Mouse (Mus musculus) embryonic facial prominence, embryonic 13.5 days (tissue): ENCODE measurements around the gene Siah1a. TPM values are rescaled to one million over a fixed set of nuclear protein-coding genes. Genes with fewer than 3 reads are reported as not detected.
A peak's percentile ranks its signal among the peaks of the same experiment; 100 is the strongest.

Experiments
- ATAC-seq: fragments of 200-750 bp; cut with Nextera tagmentation; 2 replicates; pipeline ENCODE4 v1.8.0; 2017; ENCODE audit warnings: low read depth; ENCODE audit not compliant: insufficient number of reproducible peaks, insufficient read depth, low FRiP score, low TSS enrichment
- H3K27ac ChIP-seq: fragments of 300-500 bp; sonication (generic); 2 replicates; pipeline ENCODE4 v1.5.1; 2015; ENCODE audit warnings: moderate library complexity, mild to moderate bottlenecking, inconsistent platforms
- H3K27me3 ChIP-seq: fragments of 300-500 bp; sonication (generic); 2 replicates; pipeline ENCODE4 v1.6.1; 2015; ENCODE audit warnings: mild to moderate bottlenecking, inconsistent platforms
- H3K36me3 ChIP-seq: fragments of 300-500 bp; sonication (generic); 2 replicates; pipeline ENCODE4 v1.6.1; 2015; ENCODE audit warnings: mild to moderate bottlenecking, inconsistent platforms
- H3K4me1 ChIP-seq: fragments of 300-500 bp; sonication (generic); 2 replicates; pipeline ENCODE4 v1.6.1; 2015; ENCODE audit warnings: inconsistent platforms
- H3K4me2 ChIP-seq: fragments of 300-500 bp; sonication (generic); 2 replicates; pipeline ENCODE4 v1.6.1; 2015; ENCODE audit warnings: moderate library complexity, mild to moderate bottlenecking, inconsistent platforms
- H3K4me3 ChIP-seq: fragments of 300-500 bp; sonication (generic); 2 replicates; pipeline ENCODE4 v1.5.1; 2015; ENCODE audit warnings: mild to moderate bottlenecking, inconsistent platforms
- H3K9ac ChIP-seq: fragments of 300-500 bp; sonication (generic); 2 replicates; pipeline ENCODE4 v1.6.1; 2015; ENCODE audit warnings: mild to moderate bottlenecking, inconsistent platforms
- H3K9me3 ChIP-seq: fragments of 300-500 bp; sonication (generic); 2 replicates; pipeline ENCODE4 v1.6.1; 2016; ENCODE audit warnings: inconsistent platforms
- WGBS: fragments of 180-500 bp; shearing (Covaris S2); methylation state at CpG from one replicate; pipeline ENCODE4 v1.1.7; 2015; ENCODE audit warnings: mixed read lengths; 5-methylcytosine and 5-hydroxymethylcytosine counted together
- polyA plus RNA-seq: library from polyadenylated mRNA; unstranded; fragments of >200 nt; fragmentation: Nextera tagmentation; extraction: Ambion mirVana; gene quantifications from 2 replicates; pipeline ENCODE4 v1.2.1, GENCODE M21; 2015

The Siah1a gene
- polyA plus RNA-seq, 1 experiment from 2014 or later = 59.0 TPM

- Histone ChIP-seq H3K4me1 (peaks cover 23% of the 10 kb centered on the region), H3K4me3 (no peak overlapping the region), H3K36me3 (no peaks in the 10 kb centered on the region), H3K27ac (no peak overlapping the region), H3K27me3 (no peaks in the 10 kb centered on the region), H3K4me2 (no peak overlapping the region), H3K9me3 (no peaks in the 10 kb centered on the region), H3K9ac (no peak overlapping the region)
- ATAC-seq = no peak
- 81% methylated on average over 7 of the region's 7 CpGs for WGBS
These were observed 3.0 kb downstream of the Siah1a start for GRCm38 (mm10) chr8:86742605-86743345.

GRCm38 (mm10) chr8:86741627-86742026, 4.1 kb downstream of the Siah1a start:
- no peak overlapping the region for H3K27ac ChIP-seq
- no peak overlapping the region for H3K4me3 ChIP-seq
- no peaks in the 10 kb centered on the region for H3K9me3 ChIP-seq
- no peak overlapping the region for H3K4me2 ChIP-seq
- ATAC-seq = no peak
- peaks cover 24% of the 10 kb centered on the region for H3K4me1 ChIP-seq
- no peaks in the 10 kb centered on the region for H3K36me3 ChIP-seq
- no peaks in the 10 kb centered on the region for H3K27me3 ChIP-seq
- no peak overlapping the region for H3K9ac ChIP-seq

- H3K4me1 ChIP-seq = peaks cover 27% of the 10 kb centered on the region
- no peak for ATAC-seq
- no peak overlapping the region for H3K27ac ChIP-seq
- H3K9me3 ChIP-seq = no peaks in the 10 kb centered on the region
- H3K4me3 ChIP-seq = no peak overlapping the region
- no peak overlapping the region for H3K9ac ChIP-seq
- no peak overlapping the region for H3K4me2 ChIP-seq
- H3K27me3 ChIP-seq = no peaks in the 10 kb centered on the region
- H3K36me3 ChIP-seq = no peaks in the 10 kb centered on the region
These were observed 4.8 kb downstream of the Siah1a start for GRCm38 (mm10) chr8:86740899-86741298.

- 28% methylated on average over 3 of the region's 3 CpGs for WGBS
- no peak for ATAC-seq
These were observed 10.2 kb downstream of the Siah1a start for GRCm38 (mm10) chr8:86735446-86736111.

GRCm38 (mm10) chr8:86734954-86735353, 10.8 kb downstream of the Siah1a start:
- Histone ChIP-seq H3K4me2 (no peak overlapping the region), H3K4me3 (no peak overlapping the region), H3K27me3 (no peaks in the 10 kb centered on the region), H3K4me1 (peaks cover 32% of the 10 kb centered on the region), H3K9me3 (no peaks in the 10 kb centered on the region), H3K27ac (no peak overlapping the region), H3K9ac (no peak overlapping the region), H3K36me3 (no peaks in the 10 kb centered on the region)
- WGBS = 74% methylated on average over 1 of the region's 1 CpGs
- ATAC-seq = no peak

More at GRCm38 (mm10) chr8:86735446-86736111, 10.2 kb downstream of the Siah1a start:
- H3K4me3 ChIP-seq = no peak overlapping the region
- H3K9ac ChIP-seq = no peak overlapping the region
- no peak overlapping the region for H3K4me2 ChIP-seq
- H3K4me1 ChIP-seq = peaks cover 29% of the 10 kb centered on the region
- H3K36me3 ChIP-seq = no peaks in the 10 kb centered on the region
- no peaks in the 10 kb centered on the region for H3K27me3 ChIP-seq
- no peak overlapping the region for H3K27ac ChIP-seq
- no peaks in the 10 kb centered on the region for H3K9me3 ChIP-seq

GRCm38 (mm10) chr8:86734171-86734570, 11.6 kb downstream of the Siah1a start:
- Histone ChIP-seq H3K4me2 (no peak overlapping the region), H3K4me1 (peaks cover 32% of the 10 kb centered on the region), H3K27ac (no peak overlapping the region), H3K9me3 (no peaks in the 10 kb centered on the region), H3K36me3 (no peaks in the 10 kb centered on the region), H3K27me3 (no peaks in the 10 kb centered on the region), H3K9ac (no peak overlapping the region), H3K4me3 (no peak overlapping the region)
- ATAC-seq = no peak
- WGBS = 81% methylated on average over 4 of the region's 4 CpGs

GRCm38 (mm10) chr8:86730860-86731259, 14.9 kb downstream of the Siah1a start:
- no peak overlapping the region for H3K4me3 ChIP-seq
- no peak for ATAC-seq
- no peak overlapping the region for H3K4me2 ChIP-seq
- H3K4me1 ChIP-seq = peaks cover 33% of the 10 kb centered on the region
- 97% methylated on average over 1 of the region's 1 CpGs for WGBS
- H3K9ac ChIP-seq = no peak overlapping the region
- no peaks in the 10 kb centered on the region for H3K27me3 ChIP-seq
- H3K27ac ChIP-seq = no peak overlapping the region
- no peaks in the 10 kb centered on the region for H3K9me3 ChIP-seq
- peaks cover 7% of the 10 kb centered on the region for H3K36me3 ChIP-seq

GRCm38 (mm10) chr8:86730303-86730702, 15.4 kb downstream of the Siah1a start:
- 46% methylated on average over 3 of the region's 3 CpGs for WGBS
- H3K4me1 ChIP-seq = peaks cover 28% of the 10 kb centered on the region
- H3K9me3 ChIP-seq = no peaks in the 10 kb centered on the region
- peaks cover 8% of the 10 kb centered on the region for H3K36me3 ChIP-seq
- no peak overlapping the region for H3K4me2 ChIP-seq
- no peaks in the 10 kb centered on the region for H3K27me3 ChIP-seq
- H3K27ac ChIP-seq = no peak overlapping the region
- H3K4me3 ChIP-seq = no peak overlapping the region
- H3K9ac ChIP-seq = no peak overlapping the region
- ATAC-seq = no peak

GRCm38 (mm10) chr8:86728224-86728950, 17.3 kb downstream of the Siah1a start:
- Histone ChIP-seq H3K27me3 (no peaks in the 10 kb centered on the region), H3K4me2 (no peak overlapping the region), H3K4me3 (no peak overlapping the region), H3K4me1 (peaks cover 20% of the 10 kb centered on the region), H3K9ac (no peak overlapping the region), H3K27ac (0 out of 2 replicates have a peak overlapping the region, but pooled peaks have one; percentile 7), H3K9me3 (no peaks in the 10 kb centered on the region), H3K36me3 (peaks cover 13% of the 10 kb centered on the region)
- 0 out of 2 replicates have a peak, but pooled peaks have one; percentile 32 for ATAC-seq
- WGBS = 62% methylated on average over 19 of the region's 19 CpGs

GRCm38 (mm10) chr8:86726959-86727358, 18.8 kb downstream of the Siah1a start:
- WGBS = 86% methylated on average over 6 of the region's 6 CpGs
- peaks cover 20% of the 10 kb centered on the region for H3K4me1 ChIP-seq
- H3K9me3 ChIP-seq = no peaks in the 10 kb centered on the region
- ATAC-seq = no peak
- H3K4me3 ChIP-seq = no peak overlapping the region
- no peaks in the 10 kb centered on the region for H3K27me3 ChIP-seq
- H3K4me2 ChIP-seq = no peak overlapping the region
- H3K36me3 ChIP-seq = peaks cover 25% of the 10 kb centered on the region
- no peak overlapping the region for H3K9ac ChIP-seq
- no peak overlapping the region for H3K27ac ChIP-seq

- H3K9me3 ChIP-seq = no peaks in the 10 kb centered on the region
- H3K36me3 ChIP-seq = peaks cover 32% of the 10 kb centered on the region
These were observed 24.2 kb downstream of the Siah1a start for GRCm38 (mm10) chr8:86721490-86721889.

More at GRCm38 (mm10) chr8:86721490-86721889, 24.2 kb downstream of the Siah1a start:
- no peak overlapping the region for H3K4me2 ChIP-seq
- H3K4me3 ChIP-seq = no peak overlapping the region
- 84% methylated on average over 2 of the region's 2 CpGs for WGBS
- no peak for ATAC-seq
- H3K27me3 ChIP-seq = no peaks in the 10 kb centered on the region
- H3K4me1 ChIP-seq = peaks cover 3% of the 10 kb centered on the region; the same call in 1 of the 2 replicates
- no peak overlapping the region for H3K27ac ChIP-seq
- H3K9ac ChIP-seq = no peak overlapping the region
